Mouse (Mus musculus): ENCODE measurements around the gene Syne3.

- TF ChIP-seq MAX (IDR thresholded peaks at IDR 0.05; ENCODE audit: low read depth) (no peak), POLR2A (IDR thresholded peaks at IDR 0.05; ENCODE audit: insufficient read length, low read depth) (no peak), USF1 (IDR thresholded peaks at IDR 0.05; ENCODE audit: low read depth) (no peak), REST (IDR thresholded peaks at IDR 0.05; ENCODE audit: insufficient read depth, insufficient read length) (no peak)
Measured at GRCm38 (mm10) chr12:104955003-104955800, 54.4 kb downstream of the Syne3 start.
